Mouse (Mus musculus) forebrain, embryonic 13.5 days (tissue): ENCODE data around the gene Serpinb6a. TPM values are rescaled to one million over a fixed set of nuclear protein-coding genes. Genes with fewer than 3 reads are reported as not detected.
A peak's percentile ranks its signal among the peaks of the same experiment; 100 is the strongest.

Experiments
- ATAC-seq: fragments of 200-750 bp; cut with Nextera tagmentation; 2 replicates; pipeline ENCODE4 v1.8.0; 2017
- H3K27ac ChIP-seq: fragments of 300-500 bp; sonication (generic); 2 replicates; pipeline ENCODE4 v1.5.1; 2015; ENCODE audit warnings: inconsistent platforms, mild to moderate bottlenecking, moderate library complexity
- H3K27me3 ChIP-seq: fragments of 300-500 bp; sonication (generic); 2 replicates; pipeline ENCODE4 v1.6.1; 2015; ENCODE audit warnings: mild to moderate bottlenecking, inconsistent platforms
- H3K36me3 ChIP-seq: fragments of 300-500 bp; sonication (generic); 2 replicates; pipeline ENCODE4 v1.6.1; 2015; ENCODE audit warnings: mild to moderate bottlenecking, inconsistent platforms; ENCODE audit not compliant: poor library complexity, severe bottlenecking
- H3K4me1 ChIP-seq: fragments of 300-500 bp; sonication (generic); 2 replicates; pipeline ENCODE4 v1.6.1; 2015; ENCODE audit warnings: inconsistent platforms
- H3K4me2 ChIP-seq: fragments of 300-500 bp; sonication (generic); 2 replicates; pipeline ENCODE4 v1.6.1; 2015; ENCODE audit warnings: inconsistent platforms, mild to moderate bottlenecking, moderate library complexity
- H3K4me3 ChIP-seq: fragments of 300-500 bp; sonication (generic); 2 replicates; pipeline ENCODE4 v1.5.1; 2015; ENCODE audit warnings: mild to moderate bottlenecking, inconsistent platforms
- H3K9ac ChIP-seq: fragments of 300-500 bp; sonication (generic); 2 replicates; pipeline ENCODE4 v1.6.1; 2015; ENCODE audit warnings: mild to moderate bottlenecking, inconsistent platforms
- H3K9me3 ChIP-seq: fragments of 300-500 bp; sonication (generic); replicated peaks from 2 replicates; pipeline ENCODE4 v1.6.1; 2016; ENCODE audit warnings: inconsistent platforms
- WGBS: fragments of 180-500 bp; shearing (Covaris S2); methylation state at CpG from one replicate; pipeline ENCODE4 v1.1.7; 2015; 5-methylcytosine and 5-hydroxymethylcytosine counted together
- polyA plus RNA-seq: library from polyadenylated mRNA; unstranded; fragments of >200 nt; fragmentation: Nextera tagmentation; extraction: Ambion mirVana; gene quantifications from 2 replicates; pipeline ENCODE4 v1.2.1, GENCODE M21; 2015

Gene Serpinb6a
- polyA plus RNA-seq, 1 experiment from 2014 or later = 27.9 TPM

DNA sequence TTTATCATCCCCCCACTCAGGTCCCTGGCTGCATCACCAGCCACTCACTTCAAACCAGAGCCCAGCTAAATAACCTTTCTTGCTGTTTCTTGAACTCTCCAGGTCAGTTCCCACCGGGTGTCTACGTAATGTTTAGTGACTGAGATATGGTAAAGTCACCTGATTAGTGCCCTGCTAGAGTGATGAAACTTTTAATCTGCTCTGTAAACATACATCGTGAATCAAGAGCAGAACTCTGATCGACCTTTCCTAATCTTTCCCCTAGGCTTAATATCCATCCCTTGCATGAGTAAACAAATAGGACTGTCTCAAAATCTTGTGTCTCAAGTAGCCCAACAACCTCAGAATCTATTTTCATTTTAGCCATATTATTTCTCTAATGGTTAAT lies 36.6 kb downstream of the Serpinb6a start:
- Histone ChIP-seq H3K4me3 (no peak overlapping the region), H3K27me3 (no peaks in the 10 kb centered on the region), H3K27ac (no peak overlapping the region), H3K9me3 (no peaks in the 10 kb centered on the region), H3K4me2 (peak overlapping the region; percentile 75; the same call in 1 of the 2 replicates), H3K4me1 (peaks cover 6% of the 10 kb centered on the region), H3K36me3 (no peaks in the 10 kb centered on the region), H3K9ac (no peak overlapping the region)
- no peak for ATAC-seq
- 76% methylated on average over 4 of the region's 4 CpGs for WGBS

GRCm38 (mm10) chr13:33965056-33966024 lies 37.3 kb downstream of the Serpinb6a start:
- Histone ChIP-seq H3K36me3 (no peaks in the 10 kb centered on the region), H3K9ac (peak overlapping the region; percentile 66), H3K4me3 (peak overlapping the region; percentile 54), H3K27ac (0 out of 2 replicates have a peak overlapping the region, but pooled peaks have one; percentile 0), H3K27me3 (no peaks in the 10 kb centered on the region), H3K4me2 (peak overlapping the region; percentile 75), H3K9me3 (no peaks in the 10 kb centered on the region), H3K4me1 (peaks cover 6% of the 10 kb centered on the region)
- ATAC-seq = peak; percentile 29; the same call in 1 of the 2 replicates
- WGBS = 27% methylated on average over 14 of the region's 14 CpGs

DNA sequence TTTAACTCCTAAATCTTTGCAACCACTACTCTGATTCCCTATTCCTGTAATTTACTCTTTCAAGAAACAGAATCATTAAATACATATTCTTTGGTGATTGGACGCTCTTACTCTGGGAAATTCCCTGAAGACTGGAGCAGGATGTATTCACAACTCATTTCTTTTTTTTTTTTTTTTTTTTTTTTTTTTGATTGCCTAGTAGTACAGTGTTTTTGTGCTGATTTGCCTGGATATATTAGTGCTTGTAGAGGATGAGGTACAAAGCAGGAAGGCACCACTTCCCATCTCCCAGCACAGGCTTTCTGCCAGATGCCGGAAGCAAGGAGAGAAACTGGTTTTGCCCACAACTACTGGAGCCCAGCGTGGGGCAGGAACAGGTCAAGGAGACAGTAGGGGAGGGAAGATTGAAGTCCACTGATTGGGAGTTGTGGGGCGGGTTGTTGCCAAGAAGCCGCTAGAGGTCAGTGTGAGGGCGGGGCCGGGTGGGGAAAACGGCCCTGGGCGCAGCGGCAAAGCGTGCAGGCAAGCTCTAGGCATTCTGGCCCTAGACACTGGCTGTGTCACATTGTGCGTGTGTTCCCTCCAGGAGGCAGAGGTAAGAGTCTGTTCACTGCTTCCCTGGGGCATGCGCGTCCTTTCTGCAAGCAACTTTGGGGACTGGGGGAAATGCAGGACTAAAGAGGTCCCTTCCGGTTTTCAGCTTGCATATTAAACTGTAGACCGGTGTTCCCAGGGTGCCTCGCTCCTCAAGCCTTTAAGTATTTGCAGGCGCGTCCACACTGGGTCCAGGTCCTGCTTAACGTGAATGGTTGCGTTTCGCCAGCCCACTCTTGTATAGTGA lies 38.2 kb downstream of the Serpinb6a start, which contains the start of gene Nqo2:
Nqo2 (plus strand) TSS at position 482 of the 841 bp plus-strand sequence.
- peaks cover 6% of the 10 kb centered on the region for H3K4me1 ChIP-seq
- H3K9me3 ChIP-seq = no peaks in the 10 kb centered on the region
- peak within 1 kb of the TSS; percentile 54 for H3K4me3 ChIP-seq
- peak; percentile 90 for ATAC-seq
- peak within 1 kb of the TSS; percentile 67; the same call in 1 of the 2 replicates for H3K27ac ChIP-seq
- 4% methylated on average over 22 of the region's 22 CpGs for WGBS
- peak within 1 kb of the TSS; percentile 75 for H3K4me2 ChIP-seq
- peak within 1 kb of the TSS; percentile 66 for H3K9ac ChIP-seq
- H3K36me3 ChIP-seq = no peaks in the 10 kb centered on the region
- no peaks in the 10 kb centered on the region for H3K27me3 ChIP-seq

- Histone ChIP-seq H3K36me3 (no peaks in the 10 kb centered on the region), H3K4me2 (no peak overlapping the region), H3K4me1 (no peaks in the 10 kb centered on the region), H3K27ac (no peak overlapping the region), H3K27me3 (no peaks in the 10 kb centered on the region), H3K4me3 (no peak overlapping the region), H3K9ac (no peak overlapping the region), H3K9me3 (no peaks in the 10 kb centered on the region)
- 94% methylated on average over 2 of the region's 2 CpGs for WGBS
- ATAC-seq = no peak
These were observed 42.8 kb downstream of the Serpinb6a start for GRCm38 (mm10) chr13:33959771-33960170.

- Histone ChIP-seq H3K4me1 (no peaks in the 10 kb centered on the region), H3K4me3 (no peak overlapping the region), H3K9me3 (no peaks in the 10 kb centered on the region), H3K4me2 (no peak overlapping the region), H3K27me3 (no peaks in the 10 kb centered on the region), H3K27ac (no peak overlapping the region), H3K9ac (no peak overlapping the region), H3K36me3 (no peaks in the 10 kb centered on the region)
- peak; percentile 57; the same call in 1 of the 2 replicates for ATAC-seq
- WGBS = 39% methylated on average over 6 of the region's 6 CpGs
These were observed 45.8 kb downstream of the Serpinb6a start for GRCm38 (mm10) chr13:33956571-33957421.

DNA sequence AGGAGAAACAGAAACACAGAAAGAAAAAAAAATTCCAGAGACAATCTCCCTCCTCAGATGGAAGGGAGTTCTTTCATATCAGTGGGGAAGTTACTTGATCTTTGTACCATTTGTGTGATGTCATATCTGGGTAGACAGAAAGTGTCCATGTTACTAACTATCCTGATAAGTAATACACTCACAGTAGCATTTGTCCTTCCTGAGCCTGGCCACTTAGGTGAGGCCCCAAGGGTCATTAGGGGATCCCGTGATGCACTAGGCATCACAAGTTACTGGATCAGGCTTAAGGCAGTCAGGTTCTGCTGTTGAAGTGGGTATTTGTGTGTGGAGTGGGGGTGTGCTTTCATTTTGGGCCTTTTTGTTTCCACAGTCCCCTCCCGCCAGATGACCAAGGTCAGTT lies 49.6 kb downstream of the Serpinb6a start:
- H3K36me3 ChIP-seq = no peaks in the 10 kb centered on the region
- no peak for ATAC-seq
- no peak overlapping the region for H3K4me3 ChIP-seq
- no peaks in the 10 kb centered on the region for H3K4me1 ChIP-seq
- H3K9me3 ChIP-seq = no peaks in the 10 kb centered on the region
- H3K4me2 ChIP-seq = no peak overlapping the region
- 89% methylated on average over 2 of the region's 2 CpGs for WGBS
- H3K27me3 ChIP-seq = no peaks in the 10 kb centered on the region
- H3K9ac ChIP-seq = no peak overlapping the region
- no peak overlapping the region for H3K27ac ChIP-seq

DNA sequence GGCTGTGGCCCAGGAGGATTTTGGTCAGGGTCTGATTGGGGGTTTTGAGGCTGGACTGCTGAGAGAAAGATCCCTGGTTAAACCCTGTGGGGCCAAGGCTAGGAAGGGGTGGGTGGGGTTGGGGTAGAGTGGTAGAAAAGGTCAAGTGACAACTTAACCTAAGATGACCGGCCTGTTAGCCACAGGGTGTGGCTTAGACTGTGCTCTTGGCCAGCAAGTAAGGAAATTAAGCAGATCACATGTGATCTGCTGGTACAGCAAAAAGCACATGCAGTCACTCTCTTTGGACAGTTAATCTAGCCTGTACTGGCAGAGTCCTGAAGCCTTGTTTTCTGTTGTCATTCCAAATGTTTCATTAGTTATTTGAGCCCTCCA lies 50.5 kb downstream of the Serpinb6a start:
- no peak overlapping the region for H3K4me2 ChIP-seq
- no peak overlapping the region for H3K27ac ChIP-seq
- H3K27me3 ChIP-seq = no peaks in the 10 kb centered on the region
- no peaks in the 10 kb centered on the region for H3K36me3 ChIP-seq
- no peak overlapping the region for H3K4me3 ChIP-seq
- H3K9ac ChIP-seq = no peak overlapping the region
- H3K9me3 ChIP-seq = no peaks in the 10 kb centered on the region
- no peaks in the 10 kb centered on the region for H3K4me1 ChIP-seq
- WGBS = 82% methylated on average over 1 of the region's 1 CpGs
- no peak for ATAC-seq

DNA sequence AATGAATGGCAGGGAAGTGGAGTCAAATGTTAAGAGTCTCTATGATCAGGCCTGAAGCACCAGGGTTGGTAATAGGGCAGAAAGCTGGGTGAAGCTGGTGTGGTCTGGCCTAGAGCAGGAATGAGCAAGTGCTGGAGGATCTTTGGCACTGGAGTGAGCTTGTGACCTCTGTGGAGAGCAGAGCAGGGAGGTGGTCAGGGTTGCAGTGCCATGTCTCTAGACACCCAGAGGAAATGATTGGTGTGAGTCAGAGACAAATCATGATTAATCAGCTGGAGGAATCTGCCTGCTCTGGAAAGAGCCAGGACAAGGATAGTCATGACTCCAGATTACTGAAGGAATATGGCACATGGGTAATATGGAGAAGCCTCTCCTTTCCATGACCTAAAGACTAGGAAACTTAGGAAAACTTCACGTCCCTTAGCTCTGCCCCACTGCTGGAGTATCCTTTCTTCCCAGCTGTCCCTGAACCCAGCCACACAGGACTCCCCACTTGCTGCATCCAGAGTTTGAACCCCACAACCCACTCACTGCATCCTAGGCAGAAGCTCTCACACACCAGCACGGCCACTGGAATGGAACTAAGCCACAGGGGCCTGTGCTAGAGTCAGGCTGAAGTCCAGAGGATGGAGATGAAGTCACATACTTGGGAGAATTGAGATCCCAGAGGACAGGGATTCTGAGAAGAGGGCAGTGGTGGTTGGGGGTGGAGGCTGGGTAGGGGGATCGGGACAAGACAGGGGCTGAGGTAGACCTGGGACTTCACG lies 51.1 kb downstream of the Serpinb6a start:
- Histone ChIP-seq H3K4me3 (no peak overlapping the region), H3K36me3 (no peaks in the 10 kb centered on the region), H3K9ac (no peak overlapping the region), H3K4me2 (no peak overlapping the region), H3K27ac (no peak overlapping the region), H3K27me3 (no peaks in the 10 kb centered on the region), H3K4me1 (no peaks in the 10 kb centered on the region), H3K9me3 (no peaks in the 10 kb centered on the region)
- no peak for ATAC-seq
- 84% methylated on average over 4 of the region's 4 CpGs for WGBS

GRCm38 (mm10) chr13:33942212-33942779 lies 60.3 kb downstream of the Serpinb6a start:
- no peak for ATAC-seq
- Histone ChIP-seq H3K4me3 (no peak overlapping the region), H3K9me3 (no peaks in the 10 kb centered on the region), H3K27me3 (no peaks in the 10 kb centered on the region), H3K36me3 (no peaks in the 10 kb centered on the region), H3K27ac (no peak overlapping the region), H3K9ac (no peak overlapping the region), H3K4me2 (no peak overlapping the region), H3K4me1 (no peaks in the 10 kb centered on the region)
- WGBS = 55% methylated on average over 4 of the region's 4 CpGs

GRCm38 (mm10) chr13:33941288-33941808 lies 61.2 kb downstream of the Serpinb6a start:
- Histone ChIP-seq H3K4me3 (no peak overlapping the region), H3K27me3 (no peaks in the 10 kb centered on the region), H3K4me1 (no peaks in the 10 kb centered on the region), H3K36me3 (no peaks in the 10 kb centered on the region), H3K4me2 (no peak overlapping the region), H3K9me3 (no peaks in the 10 kb centered on the region), H3K9ac (no peak overlapping the region), H3K27ac (no peak overlapping the region)
- WGBS = 92% methylated on average over 5 of the region's 5 CpGs
- no peak for ATAC-seq
